Mouse (Mus musculus) CH12.LX (cell line): ENCODE results near the gene Atl1.

Experiments used
- CHD2 ChIP-seq: IDR thresholded peaks from 2 replicates; pipeline ENCODE4 v1.6.1; 2011; ENCODE audit warnings: low read length, improper control_type of control experiment
- CTCF ChIP-seq, 2 experiments: IDR thresholded peaks in 1 of 2; conservative IDR thresholded peaks in 1 of 2; 2 replicates each; pipeline ENCODE4 v1.5.1; 2011 to 2012; ENCODE audit warnings: low read depth in 2 of 2, low read length in 2 of 2, improper control_type of control experiment in 1 of 2, inconsistent platforms in 1 of 2, mild to moderate bottlenecking in 1 of 2, moderate library complexity in 1 of 2
- EP300 ChIP-seq: IDR thresholded peaks from 2 replicates; pipeline ENCODE4 v1.6.1; 2011; ENCODE audit warnings: low read length, improper control_type of control experiment
- GABPA ChIP-seq: IDR thresholded peaks from 2 replicates; pipeline ENCODE4 v1.6.1; 2012; ENCODE audit warnings: low read depth, low read length, improper control_type of control experiment, inconsistent platforms; ENCODE audit not compliant: insufficient replicate concordance
- HCFC1 ChIP-seq: IDR thresholded peaks from 2 replicates; pipeline ENCODE4 v1.6.1; 2012; ENCODE audit warnings: low read depth, mild to moderate bottlenecking, inconsistent platforms, low read length, improper control_type of control experiment
- MYC ChIP-seq: IDR thresholded peaks from 2 replicates; pipeline ENCODE4 v1.6.1; 2011; ENCODE audit warnings: low read depth, mild to moderate bottlenecking, improper control_type of control experiment, low read length
- POLR2A ChIP-seq: IDR thresholded peaks from 2 replicates; pipeline ENCODE4 v1.6.1; 2011; ENCODE audit warnings: low read depth, mild to moderate bottlenecking, improper control_type of control experiment, low read length
- SIN3A ChIP-seq: IDR thresholded peaks from 2 replicates; pipeline ENCODE4 v1.6.1; 2012; ENCODE audit warnings: low read length, improper control_type of control experiment, inconsistent platforms
- TCF12 ChIP-seq: IDR thresholded peaks from 2 replicates; pipeline ENCODE4 v1.6.1; 2014; ENCODE audit warnings: low read depth, mild to moderate bottlenecking, inconsistent platforms, low read length, improper control_type of control experiment

DNA sequence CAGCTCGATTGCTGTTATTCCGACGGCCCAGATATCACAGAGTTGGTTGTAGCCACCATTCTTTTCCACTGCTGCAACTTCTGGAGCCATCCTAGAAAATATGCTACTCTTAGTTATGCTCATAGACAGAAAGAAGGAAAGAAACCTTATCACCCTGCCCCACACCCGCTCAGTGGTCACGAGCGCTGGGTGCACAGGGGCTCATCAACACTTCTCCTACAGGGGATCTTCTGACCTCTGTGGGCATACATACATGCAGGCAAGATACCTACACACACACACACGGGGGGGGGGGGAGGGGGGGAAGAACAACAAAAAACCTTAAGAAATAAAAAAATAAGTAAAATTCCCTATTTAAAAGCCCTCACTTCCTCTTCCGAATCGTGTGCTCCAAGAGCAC, 46.7 kb upstream of the Atl1 start:
- TF ChIP-seq HCFC1 (no peak), POLR2A (no peak), GABPA (no peak), CTCF (conservative IDR thresholded peaks at IDR 0.05 in 1 of 2, IDR thresholded peaks at IDR 0.05 in 1 of 2; ENCODE audit: low read depth in 2 of 2, low read length in 2 of 2) (no peak), EP300 (no peak), TCF12 (no peak), CHD2 (no peak), MYC (no peak), SIN3A (no peak)
